In the genomic region with DNA sequence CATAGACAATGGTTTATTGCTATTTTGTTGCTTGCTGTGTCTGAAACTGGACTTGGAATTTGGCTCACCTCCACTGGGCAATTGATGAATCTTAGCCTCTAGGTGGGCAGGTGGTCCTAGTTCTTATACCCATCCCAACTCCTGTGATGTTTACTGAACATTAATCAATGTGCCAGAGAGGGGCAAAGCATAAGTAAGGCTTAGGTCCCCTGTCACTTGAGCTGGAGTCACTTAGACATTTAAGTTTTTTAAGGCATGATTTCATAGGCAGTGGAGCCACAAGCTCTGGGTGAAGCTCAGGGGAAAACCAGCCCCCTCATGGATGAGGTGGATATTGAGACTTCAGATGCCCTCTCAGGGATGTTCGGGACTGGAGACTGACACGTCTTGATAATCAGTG, we compare ENCODE assay signal across 8 mouse cellular contexts. TPM values are rescaled to one million over a fixed set of nuclear protein-coding genes. Genes with fewer than 3 reads are reported as not detected.
DNase-seq lines count a peak whose midpoint lies in the region; ATAC-seq and TF ChIP-seq lines count a peak whose summit lies in the region.

Gene Nudt16l1 (plus strand): TSS at position 301 of the 400 bp plus-strand sequence.

- H3K4me2 ChIP-seq in lung, embryonic 15.5 days = peak within 1 kb of the TSS; percentile 92
- peak within 1 kb of the TSS; percentile 65 for H3K4me2 ChIP-seq in embryonic facial prominence, embryonic 12.5 days (replicated peaks)
- H3K4me2 ChIP-seq in heart, postnatal 0 days (ENCODE audit: low read depth, low read length) = peak within 1 kb of the TSS; percentile 99
- peak within 1 kb of the TSS; percentile 91 for H3K4me2 ChIP-seq in neural tube, embryonic 14.5 days (ENCODE audit: low read depth, low read length)

- peak within 1 kb of the TSS; percentile 88 for H3K4me3 ChIP-seq in lung, embryonic 15.5 days
- peak within 1 kb of the TSS; percentile 79 for H3K4me3 ChIP-seq in embryonic facial prominence, embryonic 12.5 days
- H3K4me3 ChIP-seq in heart, postnatal 0 days (ENCODE audit: low read depth, low read length) = peak within 1 kb of the TSS; percentile 92
- H3K4me3 ChIP-seq in neural tube, embryonic 14.5 days (ENCODE audit: low read depth, low read length) = peak within 1 kb of the TSS; percentile 60

- intact Hi-C loops in left cerebral cortex, postnatal 4 days (cut with DNase I) = no loop called here

- peaks cover 11% of the 10 kb centered on the region for H3K4me1 ChIP-seq in lung, embryonic 15.5 days
- peaks cover 8% of the 10 kb centered on the region for H3K4me1 ChIP-seq in embryonic facial prominence, embryonic 12.5 days
- H3K4me1 ChIP-seq in heart, postnatal 0 days (ENCODE audit: control insufficient read depth, insufficient read depth) = peaks cover 11% of the 10 kb centered on the region
- H3K4me1 ChIP-seq in neural tube, embryonic 14.5 days (ENCODE audit: control insufficient read depth, insufficient read depth, low read length) = peaks cover 8% of the 10 kb centered on the region

- WGBS in lung, embryonic 15.5 days = 9% methylated on average over 2 of the region's 2 CpGs
- WGBS in embryonic facial prominence, embryonic 12.5 days = 5% methylated on average over 2 of the region's 2 CpGs
- 6% methylated on average over 2 of the region's 2 CpGs for WGBS in heart, postnatal 0 days
- WGBS in neural tube, embryonic 14.5 days = 9% methylated on average over 2 of the region's 2 CpGs

- DNase-seq in lung, postnatal 14 days = no peak
- DNase-seq in heart, postnatal 0 days (ENCODE audit: low spot score) = no peak
- no peak for DNase-seq in left cerebral cortex, postnatal 4 days
- DNase-seq in T-cell, adult 2 months (ENCODE audit: low spot score) = no peak
- no peak for DNase-seq in urinary bladder, postnatal 14 days (ENCODE audit: low spot score)

- peaks cover 74% of the 10 kb centered on the region for H3K36me3 ChIP-seq in lung, embryonic 15.5 days
- H3K36me3 ChIP-seq in embryonic facial prominence, embryonic 12.5 days = peaks cover 79% of the 10 kb centered on the region
- H3K36me3 ChIP-seq in heart, postnatal 0 days (replicated peaks; ENCODE audit: control insufficient read depth, insufficient read depth, low read length) = peaks cover 75% of the 10 kb centered on the region
- peaks cover 58% of the 10 kb centered on the region for H3K36me3 ChIP-seq in neural tube, embryonic 14.5 days (ENCODE audit: control insufficient read depth, insufficient read depth, low read length)

- ATAC-seq in lung, embryonic 15.5 days (ENCODE audit: borderline replicate concordance, extremely low read depth, low FRiP score, low TSS enrichment) = no peak
- no peak for ATAC-seq in embryonic facial prominence, embryonic 12.5 days (ENCODE audit: insufficient number of reproducible peaks, insufficient read depth, low FRiP score, low TSS enrichment)
- ATAC-seq in heart, postnatal 0 days (ENCODE audit: insufficient read depth, low read depth) = no peak
- no peak; the same call in 1 of the 2 replicates for ATAC-seq in neural tube, embryonic 14.5 days (ENCODE audit: low read depth)

- H3K9me3 ChIP-seq in lung, embryonic 15.5 days = no peaks in the 10 kb centered on the region
- H3K9me3 ChIP-seq in embryonic facial prominence, embryonic 12.5 days = no peaks in the 10 kb centered on the region
- no peaks in the 10 kb centered on the region for H3K9me3 ChIP-seq in heart, postnatal 0 days (replicated peaks; ENCODE audit: control insufficient read depth, low read length)
- H3K9me3 ChIP-seq in neural tube, embryonic 14.5 days (ENCODE audit: control insufficient read depth, low read length) = no peaks in the 10 kb centered on the region

- no peak for TF ChIP-seq CTCF in heart, postnatal 0 days (IDR thresholded peaks at IDR 0.05; ENCODE audit: low read depth)

- peak within 1 kb of the TSS; percentile 85 for H3K27ac ChIP-seq in lung, embryonic 15.5 days
- peak within 1 kb of the TSS; percentile 86 for H3K27ac ChIP-seq in embryonic facial prominence, embryonic 12.5 days
- H3K27ac ChIP-seq in heart, postnatal 0 days (ENCODE audit: low read depth) = peak within 1 kb of the TSS; percentile 85
- peak within 1 kb of the TSS; percentile 78 for H3K27ac ChIP-seq in neural tube, embryonic 14.5 days (ENCODE audit: low read depth, low read length)

- TF ChIP-seq EP300 in heart, postnatal 0 days (IDR thresholded peaks at IDR 0.05; ENCODE audit: low read depth) = no peak

- peak within 1 kb of the TSS; percentile 96 for H3K9ac ChIP-seq in lung, embryonic 15.5 days
- peak within 1 kb of the TSS; percentile 85 for H3K9ac ChIP-seq in embryonic facial prominence, embryonic 12.5 days
- peak within 1 kb of the TSS; percentile 94 for H3K9ac ChIP-seq in heart, postnatal 0 days (replicated peaks; ENCODE audit: low read depth, low read length)
- peak within 1 kb of the TSS; percentile 88 for H3K9ac ChIP-seq in neural tube, embryonic 14.5 days (replicated peaks; ENCODE audit: low read depth, low read length)

- no peaks in the 10 kb centered on the region for H3K27me3 ChIP-seq in lung, embryonic 15.5 days
- H3K27me3 ChIP-seq in embryonic facial prominence, embryonic 12.5 days = no peaks in the 10 kb centered on the region
- no peaks in the 10 kb centered on the region for H3K27me3 ChIP-seq in heart, postnatal 0 days (ENCODE audit: control insufficient read depth, insufficient read depth, low read length)
- no peaks in the 10 kb centered on the region for H3K27me3 ChIP-seq in neural tube, embryonic 14.5 days (ENCODE audit: control insufficient read depth, insufficient read depth, low read length)

RNA-seq across cellular contexts. Expression of gene Nudt16l1, which starts in this region (rescaled TPM):
- 150 and 167 TPM in 2 replicates for polyA plus RNA-seq in lung, embryonic 15.5 days (2015; fragmentation: Nextera tagmentation; extraction: Ambion mirVana)
- polyA plus RNA-seq in embryonic facial prominence, embryonic 12.5 days (2016; fragmentation: Nextera tagmentation; extraction: Ambion mirVana) = 171 and 177 TPM in 2 replicates
- total RNA-seq in heart, postnatal 0 days (2014; rRNA removed; ENCODE audit: low replicate concordance) = 35.5 and 44.0 TPM in 2 replicates
- 96.0 and 101 TPM in 2 replicates for polyA plus RNA-seq in heart, postnatal 0 days (2015; fragmentation: Nextera tagmentation; extraction: Ambion mirVana)
- total RNA-seq in left cerebral cortex, postnatal 4 days (2021) = 10 to 100 TPM; 65.9 to 68.9 TPM
- 135 and 140 TPM in 2 replicates for polyA plus RNA-seq in neural tube, embryonic 14.5 days (2014; fragmentation: Nextera tagmentation; extraction: Ambion mirVana)
